Mouse (Mus musculus) hindbrain, embryonic 10.5 days (tissue): ENCODE measurements at regions not wholly inside any gene's neighbourhood (a gene's known extent, or its start where the extent isn't known, plus 50 kb on each side); places are given as distances from the start of the nearest gene placed in this dataset.
"Not testable (repeated sequence)": the region's sequence is repeated elsewhere in the genome, so short reads cannot be mapped to it uniquely, and the experiment has no call there.

Source experiments
- DNase-seq: peaks from one replicate; pipeline ENCODE4 v3.0.0-alpha.2; 2017; ENCODE audit warnings: low spot score
- H3K27ac ChIP-seq: fragments of 300-500 bp; sonication (generic); 2 replicates; pipeline ENCODE4 v1.5.1; 2016; ENCODE audit warnings: mild to moderate bottlenecking, moderate library complexity
- H3K27me3 ChIP-seq: fragments of 300-500 bp; sonication (generic); 2 replicates; pipeline ENCODE4 v1.6.1; 2016; ENCODE audit warnings: mild to moderate bottlenecking; ENCODE audit not compliant: poor library complexity, insufficient read depth, severe bottlenecking
- H3K36me3 ChIP-seq: fragments of 300-500 bp; sonication (generic); 2 replicates; pipeline ENCODE4 v1.6.1; 2016; ENCODE audit warnings: mild to moderate bottlenecking, moderate library complexity
- H3K4me1 ChIP-seq: fragments of 300-500 bp; sonication (generic); replicated peaks from 2 replicates; pipeline ENCODE4 v1.6.1; 2016; ENCODE audit warnings: mild to moderate bottlenecking
- H3K4me3 ChIP-seq: fragments of 300-500 bp; sonication (generic); 2 replicates; pipeline ENCODE4 v1.5.1; 2016; ENCODE audit warnings: mild to moderate bottlenecking, moderate library complexity
- H3K9me3 ChIP-seq: fragments of 300-500 bp; sonication (generic); 2 replicates; pipeline ENCODE4 v1.6.1; 2016; ENCODE audit warnings: mild to moderate bottlenecking, moderate library complexity
- WGBS: fragments of 180-500 bp; shearing (Covaris S2); methylation state at CpG from one replicate; pipeline ENCODE4 v1.1.7; 2016; 5-methylcytosine and 5-hydroxymethylcytosine counted together

GRCm38 (mm10) chr14:53683361-53684015, 570.4 kb downstream of the Dad1 start:
- H3K4me3 ChIP-seq, H3K27me3 ChIP-seq, DNase-seq, H3K36me3 ChIP-seq, H3K4me1 ChIP-seq, H3K9me3 ChIP-seq, H3K27ac ChIP-seq: not testable (repeated sequence)
- 82% methylated on average over 9 of the region's 9 CpGs for WGBS

GRCm38 (mm10) chr14:53682679-53683078, 571.2 kb downstream of the Dad1 start:
- not testable (repeated sequence) for H3K4me1 ChIP-seq, H3K27me3 ChIP-seq, H3K27ac ChIP-seq, DNase-seq, H3K9me3 ChIP-seq, H3K36me3 ChIP-seq, H3K4me3 ChIP-seq
- 93% methylated on average over 1 of the region's 1 CpGs for WGBS

- DNase-seq, H3K27me3 ChIP-seq, H3K4me3 ChIP-seq, H3K36me3 ChIP-seq, H3K4me1 ChIP-seq, H3K9me3 ChIP-seq, H3K27ac ChIP-seq: not testable (repeated sequence)
- whole genome bisulfite sequencing = 80% methylated on average over 5 of the region's 5 CpGs
Observed at GRCm38 (mm10) chr14:53681320-53681719, 572.6 kb downstream of the Dad1 start.

- H3K27ac ChIP-seq, H3K4me3 ChIP-seq, H3K36me3 ChIP-seq, H3K4me1 ChIP-seq, H3K27me3 ChIP-seq, H3K9me3 ChIP-seq: not testable (repeated sequence)
- 23% methylated on average over 2 of the region's 2 CpGs for WGBS
- DNase-seq = peak; percentile 38
Observed at GRCm38 (mm10) chr14:53665681-53666080, 588.2 kb downstream of the Dad1 start.

- H3K36me3 ChIP-seq, H3K27ac ChIP-seq, H3K27me3 ChIP-seq, DNase-seq, H3K9me3 ChIP-seq, H3K4me3 ChIP-seq, H3K4me1 ChIP-seq: not testable (repeated sequence)
- 81% methylated on average over 9 of the region's 9 CpGs for WGBS
Observed at GRCm38 (mm10) chr14:53662700-53663355, 591.1 kb downstream of the Dad1 start.

GRCm38 (mm10) chr14:53654669-53655068, 599.2 kb downstream of the Dad1 start:
- H3K27me3 ChIP-seq, H3K36me3 ChIP-seq, H3K4me1 ChIP-seq, H3K4me3 ChIP-seq, DNase-seq, H3K9me3 ChIP-seq, H3K27ac ChIP-seq: not testable (repeated sequence)
- 90% methylated on average over 3 of the region's 3 CpGs for WGBS

GRCm38 (mm10) chr14:53651061-53651460, 602.8 kb downstream of the Dad1 start:
- 57% methylated on average over 5 of the region's 5 CpGs for WGBS
- not testable (repeated sequence) for H3K9me3 ChIP-seq, H3K27me3 ChIP-seq, H3K36me3 ChIP-seq, H3K27ac ChIP-seq, DNase-seq, H3K4me1 ChIP-seq, H3K4me3 ChIP-seq

GRCm38 (mm10) chr14:53649189-53649588, 604.7 kb downstream of the Dad1 start:
- 82% methylated on average over 2 of the region's 2 CpGs for WGBS
- H3K36me3 ChIP-seq, H3K4me3 ChIP-seq, H3K4me1 ChIP-seq, DNase-seq, H3K27me3 ChIP-seq, H3K27ac ChIP-seq, H3K9me3 ChIP-seq: not testable (repeated sequence)

GRCm38 (mm10) chr14:53640441-53640840, 613.5 kb downstream of the Dad1 start:
- WGBS = 75% methylated on average over 1 of the region's 1 CpGs
- H3K27ac ChIP-seq, H3K4me1 ChIP-seq, H3K36me3 ChIP-seq, H3K9me3 ChIP-seq, H3K4me3 ChIP-seq, H3K27me3 ChIP-seq, DNase-seq: not testable (repeated sequence)

- not testable (repeated sequence) for H3K36me3 ChIP-seq, H3K4me3 ChIP-seq, H3K27ac ChIP-seq, H3K4me1 ChIP-seq, H3K27me3 ChIP-seq, H3K9me3 ChIP-seq
- WGBS = 93% methylated on average over 1 of the region's 1 CpGs
- DNase-seq = peak; percentile 14
Observed at GRCm38 (mm10) chr14:53637664-53638063, 616.2 kb downstream of the Dad1 start.

GRCm38 (mm10) chr14:53635206-53635605, 618.7 kb downstream of the Dad1 start:
- H3K27ac ChIP-seq, H3K27me3 ChIP-seq, H3K36me3 ChIP-seq, H3K4me3 ChIP-seq, H3K9me3 ChIP-seq, H3K4me1 ChIP-seq, DNase-seq: not testable (repeated sequence)
- 58% methylated on average over 7 of the region's 7 CpGs for WGBS

GRCm38 (mm10) chr14:53634320-53634979, 619.5 kb downstream of the Dad1 start:
- not testable (repeated sequence) for DNase-seq, H3K27ac ChIP-seq, H3K36me3 ChIP-seq, H3K27me3 ChIP-seq, H3K4me1 ChIP-seq, H3K9me3 ChIP-seq, H3K4me3 ChIP-seq
- WGBS = 63% methylated on average over 5 of the region's 5 CpGs

- H3K4me3 ChIP-seq, DNase-seq, H3K9me3 ChIP-seq, H3K36me3 ChIP-seq, H3K4me1 ChIP-seq, H3K27ac ChIP-seq, H3K27me3 ChIP-seq: not testable (repeated sequence)
- 78% methylated on average over 1 of the region's 1 CpGs for WGBS
Observed at GRCm38 (mm10) chr14:53633743-53634142, 620.2 kb downstream of the Dad1 start.
